Mouse (Mus musculus) liver, postnatal 0 days (tissue): ENCODE results near the gene Smox.

Source experiments
- CTCF ChIP-seq: sonication (generic); IDR thresholded peaks from 2 replicates; pipeline ENCODE4 v1.5.1; 2016; ENCODE audit warnings: antibody characterized with exemption, low read depth
- EP300 ChIP-seq: IDR thresholded peaks from 2 replicates; pipeline ENCODE4 v1.6.1; 2016; ENCODE audit warnings: antibody characterized with exemption, low read depth, mild to moderate bottlenecking

GRCm38 (mm10) chr2:131464147-131464546, 27.1 kb upstream of the Smox start:
- TF ChIP-seq CTCF: no peak
- no peak for TF ChIP-seq EP300
